Mouse (Mus musculus): ENCODE data around the gene Klhdc8b.

DNA sequence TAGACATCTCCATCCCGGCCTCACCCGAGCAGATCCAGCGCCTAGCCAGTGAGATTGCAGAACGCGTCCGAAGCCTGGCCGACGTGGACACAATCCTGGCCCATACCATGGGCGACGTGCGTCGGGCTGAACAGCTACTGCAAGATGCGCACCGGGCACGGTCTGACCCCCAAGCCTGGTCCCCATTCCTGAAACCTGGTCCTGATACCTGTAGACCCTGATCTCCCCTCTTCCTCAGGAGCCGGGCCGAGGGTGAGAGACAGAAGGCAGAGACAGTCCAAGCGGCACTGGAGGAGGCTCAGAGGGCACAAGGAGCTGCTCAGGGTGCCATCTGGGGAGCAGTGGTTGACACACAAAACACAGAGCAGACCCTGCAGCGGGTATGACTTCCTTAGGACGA lies 27.8 kb upstream of the Klhdc8b start:
- TF ChIP-seq CTCF (IDR thresholded peaks at IDR 0.05; ENCODE audit: low read depth, low read length) (no peak), EP300 (IDR thresholded peaks at IDR 0.05; ENCODE audit: insufficient read depth, low read depth, low read length) (no peak)
